Mouse (Mus musculus): ENCODE results near the gene Prex1.
A peak's percentile ranks its signal among the peaks of the same experiment; 100 is the strongest.

DNA sequence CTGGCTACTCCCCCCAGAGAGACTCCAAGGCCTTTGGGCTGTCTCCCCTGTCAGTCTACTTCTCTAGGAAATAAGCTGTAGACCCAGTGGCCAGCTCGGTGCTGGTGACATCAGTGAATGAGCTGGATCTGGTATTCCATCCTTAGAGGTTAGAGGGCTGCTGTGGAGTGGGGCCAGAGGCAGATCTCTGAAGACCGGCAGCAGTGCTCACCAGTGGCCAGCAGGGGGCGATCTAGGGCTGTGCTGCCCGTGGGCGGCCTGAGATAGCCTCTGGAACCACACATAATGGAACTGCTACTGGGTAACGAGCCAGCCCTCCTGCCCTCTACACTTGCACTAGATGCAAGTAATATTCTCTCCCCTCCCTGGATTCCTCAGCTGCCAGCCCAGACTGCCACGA lies 138.7 kb downstream of the Prex1 start:
- TF ChIP-seq POLR2A (IDR thresholded peaks at IDR 0.05; ENCODE audit: low read depth, low read length) (no peak), POLR2AphosphoS2 (IDR thresholded peaks at IDR 0.05; ENCODE audit: low read depth, low read length) (no peak), ZMIZ1 (IDR thresholded peaks at IDR 0.05; ENCODE audit: low read depth, low read length) (no peak), USF2 (conservative IDR thresholded peaks at IDR 0.05; ENCODE audit: low read depth, low read length) (no peak), CTCF (conservative IDR thresholded peaks at IDR 0.05 in 1 of 2, IDR thresholded peaks at IDR 0.05 in 1 of 2; ENCODE audit: low read depth in 2 of 2, low read length in 2 of 2) (peak; percentile 77 to 93), EP300 (IDR thresholded peaks at IDR 0.05; ENCODE audit: low read length) (no peak), MAX (IDR thresholded peaks at IDR 0.05; ENCODE audit: low read length) (no peak), CHD2 (IDR thresholded peaks at IDR 0.05; ENCODE audit: low read length) (no peak), JUN (IDR thresholded peaks at IDR 0.05; ENCODE audit: insufficient read depth, low read depth, low read length) (no peak)
